Mouse (Mus musculus): ENCODE data around the gene Rbm4.

- TF ChIP-seq POLR2A (IDR thresholded peaks at IDR 0.05; ENCODE audit: insufficient read depth, low read depth, low read length) (no peak), CTCF (IDR thresholded peaks at IDR 0.05; ENCODE audit: insufficient read depth, low read depth, low read length) (no peak)
Measured at GRCm38 (mm10) chr19:4744026-4744425, 49.7 kb downstream of the Rbm4 start.
